Mouse (Mus musculus) liver, postnatal 0 days (tissue): ENCODE results near the gene Chrm3. TPM values are rescaled to one million over a fixed set of nuclear protein-coding genes. Genes with fewer than 3 reads are reported as not detected.

Source experiments
- ATAC-seq: fragments of 200-750 bp; cut with Nextera tagmentation; 2 replicates; pipeline ENCODE4 v1.8.0; 2017; ENCODE audit warnings: mild to moderate bottlenecking, moderate library complexity
- DNase-seq: peaks from one replicate; pipeline ENCODE4 v3.0.0-alpha.2; 2016
- H3K27ac ChIP-seq: fragments of 300-500 bp; sonication (generic); 2 replicates; pipeline ENCODE4 v1.5.1; 2014; ENCODE audit warnings: antibody characterized with exemption, moderate library complexity, mild to moderate bottlenecking, low read depth
- H3K27me3 ChIP-seq: fragments of 300-500 bp; sonication (generic); 2 replicates; pipeline ENCODE4 v1.6.1; 2014; ENCODE audit warnings: low read length, control low read depth, mixed read lengths; ENCODE audit not compliant: insufficient read depth
- H3K36me3 ChIP-seq: fragments of 300-500 bp; sonication (generic); replicated peaks from 2 replicates; pipeline ENCODE4 v1.6.1; 2014; ENCODE audit warnings: mild to moderate bottlenecking, control low read depth, low read length, moderate library complexity, mixed read lengths; ENCODE audit not compliant: insufficient read depth
- H3K4me1 ChIP-seq: fragments of 300-500 bp; sonication (generic); 2 replicates; pipeline ENCODE4 v1.6.1; 2014; ENCODE audit warnings: antibody characterized with exemption, mild to moderate bottlenecking, control low read depth; ENCODE audit not compliant: insufficient read depth
- H3K4me2 ChIP-seq: fragments of 300-500 bp; sonication (generic); 2 replicates; pipeline ENCODE4 v1.6.1; 2014; ENCODE audit warnings: low read depth, mild to moderate bottlenecking, low read length, moderate library complexity, mixed read lengths
- H3K4me3 ChIP-seq: fragments of 300-500 bp; sonication (generic); 2 replicates; pipeline ENCODE4 v1.5.1; 2014; ENCODE audit warnings: low read depth, low read length
- H3K9ac ChIP-seq: fragments of 300-500 bp; sonication (generic); replicated peaks from 2 replicates; pipeline ENCODE4 v1.6.1; 2014; ENCODE audit warnings: mild to moderate bottlenecking, moderate library complexity
- H3K9me3 ChIP-seq: fragments of 300-500 bp; sonication (generic); 2 replicates; pipeline ENCODE4 v1.6.1; 2016; ENCODE audit warnings: mild to moderate bottlenecking, control low read depth, low read length, mixed read lengths
- CTCF ChIP-seq: sonication (generic); IDR thresholded peaks from 2 replicates; pipeline ENCODE4 v1.5.1; 2016; ENCODE audit warnings: antibody characterized with exemption, low read depth
- EP300 ChIP-seq: IDR thresholded peaks from 2 replicates; pipeline ENCODE4 v1.6.1; 2016; ENCODE audit warnings: antibody characterized with exemption, low read depth, mild to moderate bottlenecking
- WGBS: fragments of 180-500 bp; shearing (Covaris S2); extraction: QIAGEN DNeasy Blood & Tissue Kit; methylation state at CpG from one replicate; pipeline ENCODE4 v1.1.7; 2014; ENCODE audit not compliant: insufficient replicate concordance; 5-methylcytosine and 5-hydroxymethylcytosine counted together
- polyA plus RNA-seq: library from polyadenylated mRNA; unstranded; fragments of >200 nt; fragmentation: Nextera tagmentation; extraction: Ambion mirVana; gene quantifications from 2 replicates; pipeline ENCODE4 v1.2.1, GENCODE M21; 2015

Gene Chrm3
- polyA plus RNA-seq, 1 experiment from 2014 or later: not detected

GRCm38 (mm10) chr13:10054086-10054485 is 306.6 kb downstream of the Chrm3 start:
- Histone ChIP-seq H3K27me3 (no peaks in the 10 kb centered on the region), H3K4me1 (no peaks in the 10 kb centered on the region), H3K36me3 (no peaks in the 10 kb centered on the region), H3K9ac (no peak overlapping the region), H3K9me3 (no peaks in the 10 kb centered on the region), H3K27ac (no peak overlapping the region), H3K4me3 (no peak overlapping the region), H3K4me2 (no peak overlapping the region)
- TF ChIP-seq CTCF: no peak
- TF ChIP-seq EP300: peak; percentile 63; the same call in 1 of the 2 replicates
- ATAC-seq (no peak), DNase-seq (no peak)

DNA sequence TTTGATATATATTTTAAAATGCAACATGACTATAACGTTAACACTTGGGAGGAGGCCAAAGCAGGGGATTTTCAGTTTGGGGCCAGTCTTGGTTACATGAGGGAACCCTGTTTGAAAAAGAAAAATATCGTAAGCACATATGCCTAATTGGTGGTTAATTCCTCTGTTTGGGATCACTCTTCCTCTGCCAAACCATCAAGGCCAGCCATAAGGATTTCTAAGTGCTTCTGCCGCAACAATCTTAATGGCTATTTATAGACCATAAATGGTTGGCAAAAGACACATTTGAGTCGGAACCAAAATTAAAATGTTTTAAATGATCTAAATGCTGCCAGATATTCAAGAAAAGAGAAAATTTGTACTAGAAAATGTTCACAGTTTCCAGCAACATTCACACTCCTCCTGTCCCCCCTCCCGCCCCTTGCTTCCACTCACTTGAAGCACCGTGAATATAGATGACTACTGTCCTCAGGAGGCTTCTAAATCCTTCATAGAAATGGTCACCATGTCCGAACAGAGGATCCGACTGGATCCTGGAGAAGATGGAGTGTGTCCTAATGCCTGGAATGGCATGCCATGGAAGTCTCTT is 307.3 kb downstream of the Chrm3 start:
- H3K4me3 ChIP-seq: no peak overlapping the region
- DNase-seq: no peak
- TF ChIP-seq EP300: no peak
- TF ChIP-seq CTCF: no peak
- ATAC-seq: no peak
- H3K9me3 ChIP-seq: no peaks in the 10 kb centered on the region
- H3K36me3 ChIP-seq: no peaks in the 10 kb centered on the region
- no peaks in the 10 kb centered on the region for H3K27me3 ChIP-seq
- H3K9ac ChIP-seq: no peak overlapping the region
- H3K4me2 ChIP-seq: no peak overlapping the region
- no peak overlapping the region for H3K27ac ChIP-seq
- no peaks in the 10 kb centered on the region for H3K4me1 ChIP-seq
- WGBS: 85% methylated on average over 8 of the region's 8 CpGs

GRCm38 (mm10) chr13:10045651-10046350 is 314.8 kb downstream of the Chrm3 start:
- no peak overlapping the region for H3K4me2 ChIP-seq
- no peaks in the 10 kb centered on the region for H3K27me3 ChIP-seq
- WGBS: 75% methylated on average over 7 of the region's 7 CpGs
- no peak overlapping the region for H3K27ac ChIP-seq
- no peak for DNase-seq
- no peaks in the 10 kb centered on the region for H3K9me3 ChIP-seq
- no peak for TF ChIP-seq CTCF
- TF ChIP-seq EP300: no peak
- H3K4me3 ChIP-seq: no peak overlapping the region
- no peaks in the 10 kb centered on the region for H3K36me3 ChIP-seq
- H3K4me1 ChIP-seq: no peaks in the 10 kb centered on the region
- no peak for ATAC-seq
- no peak overlapping the region for H3K9ac ChIP-seq

- Histone ChIP-seq H3K9ac (no peak overlapping the region), H3K4me2 (no peak overlapping the region), H3K27ac (no peak overlapping the region), H3K4me3 (no peak overlapping the region), H3K9me3 (no peaks in the 10 kb centered on the region), H3K36me3 (no peaks in the 10 kb centered on the region), H3K27me3 (no peaks in the 10 kb centered on the region), H3K4me1 (no peaks in the 10 kb centered on the region)
- TF ChIP-seq EP300: no peak
- TF ChIP-seq CTCF: no peak
- ATAC-seq (no peak), DNase-seq (no peak)
- WGBS: 42% methylated on average over 4 of the region's 4 CpGs
Observed at GRCm38 (mm10) chr13:10044084-10044483, 316.6 kb downstream of the Chrm3 start.

DNA sequence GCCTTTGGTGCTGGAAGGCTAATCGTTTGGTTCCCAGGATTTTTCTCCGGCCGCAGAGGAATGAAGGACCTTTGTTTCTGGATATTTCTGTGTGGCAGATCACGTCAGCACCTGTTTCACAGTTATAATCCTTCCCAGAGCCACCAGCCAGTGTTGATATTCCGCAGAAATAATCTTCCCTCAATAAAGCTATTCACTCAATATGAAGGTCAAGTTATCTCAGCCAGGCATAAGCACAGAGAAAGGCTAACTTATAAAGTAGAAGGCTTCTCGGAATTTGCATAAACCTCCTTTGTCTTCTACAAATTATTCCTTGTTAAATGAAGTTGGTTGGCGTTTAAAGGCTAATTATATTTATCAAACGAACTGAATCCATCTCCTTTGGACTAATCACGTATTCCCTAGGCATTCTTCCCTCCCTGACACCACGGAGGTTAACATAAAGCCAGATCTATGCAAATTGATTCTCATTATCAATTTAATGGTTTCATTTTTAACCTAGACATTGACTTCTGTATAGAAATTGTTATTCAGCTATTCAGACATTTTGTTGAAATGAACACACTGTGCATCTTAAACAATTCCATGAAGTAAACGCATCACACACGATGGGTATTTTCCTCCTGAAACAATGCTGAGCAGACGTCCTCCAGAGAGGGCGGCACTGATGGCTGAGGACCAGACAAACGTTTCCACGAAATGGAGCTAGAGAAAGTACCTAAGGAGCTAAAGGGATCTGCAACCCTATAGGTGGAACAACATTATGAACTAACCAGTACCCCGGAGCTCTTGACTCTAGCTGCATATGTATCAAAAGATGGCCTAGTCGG is 326.9 kb downstream of the Chrm3 start:
- TF ChIP-seq CTCF (no peak), EP300 (no peak)
- Histone ChIP-seq H3K9me3 (no peaks in the 10 kb centered on the region), H3K27ac (no peak overlapping the region), H3K36me3 (no peaks in the 10 kb centered on the region), H3K9ac (no peak overlapping the region), H3K4me2 (no peak overlapping the region), H3K4me1 (no peaks in the 10 kb centered on the region), H3K4me3 (no peak overlapping the region), H3K27me3 (no peaks in the 10 kb centered on the region)
- 77% methylated on average over 17 of the region's 18 CpGs for WGBS
- DNase-seq: no peak
- no peak for ATAC-seq

DNA sequence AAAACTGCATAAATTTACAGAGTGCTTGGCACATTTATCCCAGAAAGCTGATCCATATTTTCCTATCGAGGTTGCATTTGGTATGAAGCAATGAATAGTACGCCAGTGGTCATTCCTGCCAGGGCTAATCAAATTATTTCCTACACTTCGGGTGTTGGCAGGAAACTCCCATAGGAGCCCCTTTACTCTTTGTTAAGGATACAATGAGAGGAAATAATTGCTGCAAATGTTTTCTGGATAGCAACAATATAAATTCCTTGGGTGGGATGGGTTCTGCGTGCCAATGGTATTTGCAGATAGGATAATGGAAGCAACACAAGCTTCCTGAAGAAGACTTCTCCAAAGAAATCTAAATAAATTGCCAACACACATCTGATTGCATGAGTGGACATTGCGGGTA is 329.1 kb downstream of the Chrm3 start:
- Histone ChIP-seq H3K9ac (no peak overlapping the region), H3K4me1 (no peaks in the 10 kb centered on the region), H3K36me3 (no peaks in the 10 kb centered on the region), H3K27me3 (no peaks in the 10 kb centered on the region), H3K4me2 (no peak overlapping the region), H3K4me3 (no peak overlapping the region), H3K27ac (no peak overlapping the region), H3K9me3 (no peaks in the 10 kb centered on the region)
- 64% methylated on average over 5 of the region's 5 CpGs for WGBS
- ATAC-seq (no peak), DNase-seq (no peak)
- TF ChIP-seq EP300 (no peak), CTCF (no peak)
